Mouse (Mus musculus): ENCODE results near the gene Orai2.
A peak's percentile ranks its signal among the peaks of the same experiment; 100 is the strongest.

- TF ChIP-seq IRF4 (IDR thresholded peaks at IDR 0.05; ENCODE audit: low read depth, low read length) (no peak), SMC3 (IDR thresholded peaks at IDR 0.05; ENCODE audit: low read depth, low read length) (no peak), ZNF384 (IDR thresholded peaks at IDR 0.05; ENCODE audit: low read depth, low read length) (no peak), POLR2A (IDR thresholded peaks at IDR 0.05; ENCODE audit: low read depth, low read length) (no peak), USF2 (conservative IDR thresholded peaks at IDR 0.05; ENCODE audit: low read depth, low read length) (no peak), CTCF (conservative IDR thresholded peaks at IDR 0.05 in 1 of 2, IDR thresholded peaks at IDR 0.05 in 1 of 2; ENCODE audit: low read depth in 2 of 2, low read length in 2 of 2) (peak in 1 of 2 experiments; percentile 46; a peak in 2 of 4 replicates)
These were observed 21.4 kb upstream of the Orai2 start for GRCm38 (mm10) chr5:136191870-136192269.

Measured in CH12.LX (cell line).